Comparison of ENCODE assay signal across 1 mouse cellular context in the genomic region with DNA sequence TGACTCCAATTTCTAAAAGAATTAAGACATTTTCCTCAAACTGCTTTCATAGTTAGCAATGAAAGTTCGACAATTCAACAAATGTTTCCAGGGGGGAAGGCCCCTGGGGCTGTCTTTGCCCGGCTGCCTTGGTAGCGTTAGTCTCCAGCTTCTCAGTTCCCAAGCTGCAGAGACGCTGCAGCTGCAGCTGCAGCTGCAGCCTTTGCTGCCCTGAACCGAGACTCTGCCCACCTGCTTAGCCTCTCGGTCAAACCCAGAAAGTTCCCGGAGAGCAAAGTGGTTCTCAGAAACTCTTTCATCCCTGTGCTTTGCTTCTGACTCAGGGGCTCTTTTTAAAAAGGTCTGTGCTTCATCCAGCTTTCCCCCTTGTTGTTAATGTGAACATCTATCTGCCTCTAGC.
TF ChIP-seq lines count a peak whose summit lies in the region.

No protein-coding gene starts in this region.

TF ChIP-seq in CH12.LX, 34 proteins besides CTCF, POLR2A, EP300 and RAD21 (continued from another document):
- TF ChIP-seq BHLHE40 (IDR thresholded peaks at IDR 0.05; ENCODE audit: low read depth, low read length), result no peak
- TF ChIP-seq ZKSCAN1 (IDR thresholded peaks at IDR 0.05; ENCODE audit: borderline replicate concordance, low read depth, low read length), result no peak
- TF ChIP-seq TCF12 (IDR thresholded peaks at IDR 0.05; ENCODE audit: low read depth, low read length), result peak; percentile 98
- no peak for TF ChIP-seq KAT2A (IDR thresholded peaks at IDR 0.05; ENCODE audit: insufficient replicate concordance, low read length)
- no peak for TF ChIP-seq TBP (conservative IDR thresholded peaks at IDR 0.05; ENCODE audit: low read depth, low read length)
- no peak for TF ChIP-seq JUND (conservative IDR thresholded peaks at IDR 0.05; ENCODE audit: low read depth, low read length)
- TF ChIP-seq POLR2AphosphoS2 (IDR thresholded peaks at IDR 0.05; ENCODE audit: low read depth, low read length), result no peak
- no peak for TF ChIP-seq CHD2 (IDR thresholded peaks at IDR 0.05; ENCODE audit: low read length)
- no peak for TF ChIP-seq RCOR1 (conservative IDR thresholded peaks at IDR 0.05; ENCODE audit: low read depth, low read length)
- TF ChIP-seq E2F4 (IDR thresholded peaks at IDR 0.05; ENCODE audit: insufficient replicate concordance, low read depth, low read length), result no peak
- TF ChIP-seq ZC3H11A (IDR thresholded peaks at IDR 0.05; ENCODE audit: low read depth, low read length), result no peak
- no peak for TF ChIP-seq MAX (IDR thresholded peaks at IDR 0.05; ENCODE audit: low read length)
- TF ChIP-seq SMC3 (IDR thresholded peaks at IDR 0.05; ENCODE audit: low read depth, low read length), result no peak
- TF ChIP-seq NRF1 (IDR thresholded peaks at IDR 0.05; ENCODE audit: low read depth, low read length), result no peak
- no peak for TF ChIP-seq ZMIZ1 (IDR thresholded peaks at IDR 0.05; ENCODE audit: low read depth, low read length)
